Mouse (Mus musculus): ENCODE results near the gene Sp3.

- no peak for TF ChIP-seq ZC3H11A (IDR thresholded peaks at IDR 0.05; ENCODE audit: borderline replicate concordance, low read depth, low read length)
- no peak for TF ChIP-seq ZNF384 (IDR thresholded peaks at IDR 0.05; ENCODE audit: low read depth, low read length)
- TF ChIP-seq MAFK (IDR thresholded peaks at IDR 0.05; ENCODE audit: insufficient read depth, low read depth, low read length), result no peak
- TF ChIP-seq HCFC1 (IDR thresholded peaks at IDR 0.05; ENCODE audit: borderline replicate concordance, insufficient read depth, low read length), result no peak
Observed at GRCm38 (mm10) chr2:73003049-73003448, 22.8 kb upstream of the Sp3 start.
